Mouse (Mus musculus): ENCODE data around the gene Specc1. TPM values are rescaled to one million over a fixed set of nuclear protein-coding genes. Genes with fewer than 3 reads are reported as not detected.

Gene Specc1
- polyA plus RNA-seq, 1 experiment: 10.2 TPM

DNA sequence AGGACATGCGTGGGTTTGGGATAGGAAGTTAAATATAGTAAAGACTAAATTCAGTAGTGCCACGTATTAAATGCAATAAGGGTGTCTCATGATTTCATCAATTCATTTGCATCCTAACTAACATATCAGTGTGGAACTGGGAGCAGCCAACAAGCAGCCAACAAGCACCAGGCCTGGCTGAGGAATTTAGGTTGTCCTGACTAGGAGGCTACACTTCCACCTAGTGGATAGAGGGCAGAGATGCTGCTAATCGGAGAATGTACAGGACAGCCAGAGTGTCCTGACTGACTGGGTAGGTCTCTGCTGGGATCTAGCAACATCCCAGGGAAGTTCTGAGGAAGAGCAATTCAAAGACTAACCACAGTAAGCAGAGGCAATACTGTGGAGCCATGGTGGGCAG lies 88.1 kb downstream of the Specc1 start:
- TF ChIP-seq CTCF (IDR thresholded peaks at IDR 0.05; ENCODE audit: extremely low read depth, insufficient read length, insufficient replicate concordance, low read depth, low read length): peak; percentile 23; the same call in 1 of the 2 replicates
- no peak for TF ChIP-seq POLR2A (IDR thresholded peaks at IDR 0.05; ENCODE audit: low read depth, low read length)
- 52% methylated on average over 3 of the region's 3 CpGs for WGBS
- H3K4me1 ChIP-seq (ENCODE audit: control insufficient read depth, insufficient read depth, insufficient read length, low read length): peaks cover 4% of the 10 kb centered on the region

DNA sequence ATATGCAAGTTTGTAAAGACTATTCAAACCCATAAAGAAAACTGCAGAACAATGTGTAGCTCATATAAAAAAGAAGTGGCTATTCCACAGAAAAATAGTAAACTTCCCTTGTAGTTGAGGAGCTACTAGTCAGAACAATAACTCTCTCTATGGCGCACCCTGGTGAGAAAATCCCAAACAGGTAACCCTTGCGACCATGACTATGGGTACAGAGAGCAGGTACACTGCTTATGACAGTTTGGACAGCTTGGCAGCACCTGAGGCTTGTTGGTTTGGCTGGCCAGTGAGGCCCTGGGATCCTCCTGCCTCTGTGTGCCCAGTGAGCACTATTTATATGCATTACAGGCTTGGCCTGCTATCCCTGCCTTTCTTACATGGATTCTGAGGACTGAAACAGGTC lies 89.4 kb downstream of the Specc1 start:
- WGBS: 59% methylated on average over 2 of the region's 2 CpGs

More for the DNA sequence above, 88.1 kb downstream of the Specc1 start:
- H3K27me3 ChIP-seq (ENCODE audit: control insufficient read depth, insufficient read depth, low read length): no peaks in the 10 kb centered on the region
- no peak overlapping the region for H3K27ac ChIP-seq (ENCODE audit: insufficient read depth, low read depth, low read length)
- no peak overlapping the region for H3K4me3 ChIP-seq (ENCODE audit: low read depth, low read length)
- H3K36me3 ChIP-seq (ENCODE audit: control insufficient read depth, insufficient read depth, low read length): no peaks in the 10 kb centered on the region

DNA sequence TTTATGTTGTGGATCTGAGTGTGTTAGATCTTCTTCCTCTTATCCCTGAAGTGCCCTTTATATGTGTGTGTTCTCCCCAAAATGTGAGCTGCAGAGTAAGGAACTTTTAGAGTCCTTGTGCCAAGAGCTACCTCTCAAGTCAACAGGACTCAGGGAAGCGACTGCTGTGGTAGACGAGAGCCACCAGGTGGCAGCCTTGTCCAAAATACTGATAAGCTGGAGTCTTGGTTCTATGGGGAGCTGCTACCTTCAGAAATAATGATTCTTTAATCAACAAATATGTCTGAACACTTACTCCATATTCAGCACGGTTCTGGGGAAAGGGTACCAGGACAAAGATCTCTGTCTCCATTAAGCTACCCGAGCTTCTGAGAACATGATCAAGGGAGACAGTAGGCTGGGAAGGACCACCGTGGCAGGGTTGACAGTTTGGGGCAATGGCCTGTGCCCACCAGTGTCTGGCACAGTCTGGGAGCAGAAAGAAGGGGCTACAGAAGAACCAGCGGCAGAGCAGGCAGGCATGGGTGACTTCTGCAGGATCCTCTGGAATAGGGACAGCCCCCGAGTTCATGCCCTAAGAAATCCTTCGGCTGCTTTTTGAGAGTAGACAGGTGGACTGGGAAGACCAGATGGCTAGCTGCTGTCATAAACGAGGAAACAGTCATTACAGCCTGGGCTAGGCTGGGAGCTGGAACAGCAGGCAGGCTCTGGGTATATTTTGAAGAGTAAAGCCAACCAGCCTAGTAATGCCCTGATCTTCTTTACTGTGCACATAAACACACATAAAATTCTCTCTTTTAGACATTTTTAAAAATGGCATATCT lies 91.5 kb downstream of the Specc1 start:
- H3K27me3 ChIP-seq (ENCODE audit: control insufficient read depth, insufficient read depth, low read length): no peaks in the 10 kb centered on the region
- no peak overlapping the region for H3K4me3 ChIP-seq (ENCODE audit: low read depth, low read length)
- TF ChIP-seq CTCF (IDR thresholded peaks at IDR 0.05; ENCODE audit: extremely low read depth, insufficient read length, insufficient replicate concordance, low read depth, low read length): peak; percentile 81; the same call in 1 of the 2 replicates
- no peak for TF ChIP-seq POLR2A (IDR thresholded peaks at IDR 0.05; ENCODE audit: low read depth, low read length)
- H3K36me3 ChIP-seq (ENCODE audit: control insufficient read depth, insufficient read depth, low read length): no peaks in the 10 kb centered on the region
- 22% methylated on average over 9 of the region's 9 CpGs for WGBS
- no peak overlapping the region for H3K27ac ChIP-seq (ENCODE audit: insufficient read depth, low read depth, low read length)
- H3K4me1 ChIP-seq (ENCODE audit: control insufficient read depth, insufficient read depth, insufficient read length, low read length): peaks cover 21% of the 10 kb centered on the region

More for the DNA sequence above, 89.4 kb downstream of the Specc1 start:
- Histone ChIP-seq H3K27ac (ENCODE audit: insufficient read depth, low read depth, low read length) (no peak overlapping the region), H3K36me3 (ENCODE audit: control insufficient read depth, insufficient read depth, low read length) (no peaks in the 10 kb centered on the region), H3K27me3 (ENCODE audit: control insufficient read depth, insufficient read depth, low read length) (no peaks in the 10 kb centered on the region), H3K4me3 (ENCODE audit: low read depth, low read length) (no peak overlapping the region), H3K4me1 (ENCODE audit: control insufficient read depth, insufficient read depth, insufficient read length, low read length) (peaks cover 13% of the 10 kb centered on the region)
- TF ChIP-seq POLR2A (IDR thresholded peaks at IDR 0.05; ENCODE audit: low read depth, low read length) (no peak), CTCF (IDR thresholded peaks at IDR 0.05; ENCODE audit: extremely low read depth, insufficient read length, insufficient replicate concordance, low read depth, low read length) (no peak)

DNA sequence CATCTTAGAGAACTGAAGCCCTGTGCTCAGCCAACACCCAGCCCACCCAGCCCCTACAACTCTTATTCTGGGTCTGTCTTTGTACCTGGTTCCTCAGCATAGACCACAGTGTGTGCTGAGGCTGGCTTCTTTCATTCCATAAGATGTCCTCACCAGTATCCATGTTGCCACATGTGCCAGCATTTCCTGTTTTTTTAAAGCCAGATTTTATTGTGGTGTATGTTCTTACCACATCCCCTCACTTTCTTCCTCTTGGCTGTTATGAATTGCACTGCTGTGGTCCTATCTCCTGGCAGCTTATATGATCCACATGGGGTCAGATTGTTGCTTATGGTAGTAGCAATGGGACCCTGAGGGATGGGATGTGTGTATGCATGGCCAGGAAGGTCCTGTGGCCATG lies 92.6 kb downstream of the Specc1 start:
- Histone ChIP-seq H3K27me3 (ENCODE audit: control insufficient read depth, insufficient read depth, low read length) (no peaks in the 10 kb centered on the region), H3K36me3 (ENCODE audit: control insufficient read depth, insufficient read depth, low read length) (no peaks in the 10 kb centered on the region), H3K27ac (ENCODE audit: insufficient read depth, low read depth, low read length) (no peak overlapping the region), H3K4me1 (ENCODE audit: control insufficient read depth, insufficient read depth, insufficient read length, low read length) (peaks cover 21% of the 10 kb centered on the region), H3K4me3 (ENCODE audit: low read depth, low read length) (no peak overlapping the region)
- TF ChIP-seq CTCF (IDR thresholded peaks at IDR 0.05; ENCODE audit: extremely low read depth, insufficient read length, insufficient replicate concordance, low read depth, low read length) (no peak), POLR2A (IDR thresholded peaks at IDR 0.05; ENCODE audit: low read depth, low read length) (no peak)

DNA sequence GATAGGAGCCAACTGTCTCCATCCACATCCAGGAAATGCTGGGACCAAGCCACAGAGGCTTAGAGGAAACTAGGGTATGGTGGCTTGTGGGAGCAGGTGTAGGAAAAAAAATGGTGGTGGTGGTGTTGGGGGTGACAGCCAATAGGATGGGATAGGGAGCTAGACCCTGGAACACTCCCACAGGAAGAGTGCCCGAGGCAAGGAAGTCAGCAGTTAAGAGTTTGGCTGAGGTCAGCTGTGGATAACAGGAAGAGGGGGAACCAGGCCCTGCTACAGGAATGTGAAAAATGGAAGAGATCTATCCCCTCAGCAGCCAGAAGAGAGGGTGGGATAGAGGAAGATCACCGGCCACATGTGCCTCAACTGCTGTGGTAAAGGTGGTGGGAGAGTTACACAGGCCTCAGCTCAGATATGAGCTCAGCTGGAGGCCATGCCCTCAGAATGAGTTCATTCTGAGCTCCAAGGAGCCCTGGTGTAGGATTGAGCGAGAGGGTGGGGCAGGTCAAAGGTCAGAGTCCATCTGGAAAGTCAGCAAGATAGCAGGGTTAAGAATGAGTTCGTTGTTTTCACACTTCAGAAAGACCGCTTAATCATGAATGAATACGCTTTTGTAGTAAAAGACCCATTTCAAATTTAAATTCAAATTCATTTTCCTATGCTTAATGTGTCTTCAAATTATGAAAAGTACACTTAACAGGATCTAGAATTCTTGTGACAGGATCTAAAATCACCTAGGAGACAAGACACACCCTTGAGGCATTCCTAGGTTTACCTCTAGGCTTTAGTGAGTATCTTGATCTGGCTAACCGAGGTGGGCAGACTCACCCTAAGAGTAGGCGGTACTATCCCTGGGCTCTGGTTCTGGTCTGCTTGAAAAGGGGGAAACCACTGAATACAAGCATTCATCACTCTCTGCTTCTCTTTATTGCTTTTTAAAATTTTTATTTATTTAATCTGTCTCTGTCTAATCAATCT lies 94.1 kb downstream of the Specc1 start:
- H3K36me3 ChIP-seq (ENCODE audit: control insufficient read depth, insufficient read depth, low read length): no peaks in the 10 kb centered on the region
- peak overlapping the region; percentile 91 for H3K27ac ChIP-seq (ENCODE audit: insufficient read depth, low read depth, low read length)
- H3K27me3 ChIP-seq (ENCODE audit: control insufficient read depth, insufficient read depth, low read length): no peaks in the 10 kb centered on the region
- H3K4me1 ChIP-seq (ENCODE audit: control insufficient read depth, insufficient read depth, insufficient read length, low read length): peaks cover 21% of the 10 kb centered on the region
- H3K4me3 ChIP-seq (ENCODE audit: low read depth, low read length): no peak overlapping the region
- TF ChIP-seq POLR2A (IDR thresholded peaks at IDR 0.05; ENCODE audit: low read depth, low read length): no peak
- TF ChIP-seq CTCF (IDR thresholded peaks at IDR 0.05; ENCODE audit: extremely low read depth, insufficient read length, insufficient replicate concordance, low read depth, low read length): no peak
- WGBS: 23% methylated on average over 8 of the region's 8 CpGs

DNA sequence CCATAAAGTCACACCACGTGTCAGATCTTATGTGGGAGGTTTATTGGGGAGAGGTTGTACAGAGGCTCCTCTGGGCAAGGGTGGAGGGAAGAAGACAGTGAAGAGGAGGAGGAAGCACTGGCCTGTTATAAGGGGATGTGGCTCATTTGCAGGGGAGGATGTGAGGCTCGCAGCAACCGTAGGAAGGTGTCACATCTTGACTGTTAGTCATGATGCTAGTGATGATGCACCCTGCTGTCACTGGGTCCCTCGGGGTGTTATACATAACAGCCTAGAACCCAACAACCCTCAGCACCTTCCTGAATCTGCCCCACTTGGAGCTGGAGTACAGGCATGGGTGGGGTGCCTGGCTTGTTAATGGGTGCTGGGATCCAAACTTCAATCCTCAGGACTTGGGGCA lies 94.9 kb downstream of the Specc1 start:
- no peak for TF ChIP-seq CTCF (IDR thresholded peaks at IDR 0.05; ENCODE audit: extremely low read depth, insufficient read length, insufficient replicate concordance, low read depth, low read length)
- no peak for TF ChIP-seq POLR2A (IDR thresholded peaks at IDR 0.05; ENCODE audit: low read depth, low read length)
- Histone ChIP-seq H3K4me1 (ENCODE audit: control insufficient read depth, insufficient read depth, insufficient read length, low read length) (peaks cover 21% of the 10 kb centered on the region), H3K36me3 (ENCODE audit: control insufficient read depth, insufficient read depth, low read length) (no peaks in the 10 kb centered on the region), H3K27ac (ENCODE audit: insufficient read depth, low read depth, low read length) (peak overlapping the region; percentile 68), H3K4me3 (ENCODE audit: low read depth, low read length) (no peak overlapping the region), H3K27me3 (ENCODE audit: control insufficient read depth, insufficient read depth, low read length) (no peaks in the 10 kb centered on the region)
- 75% methylated on average over 4 of the region's 4 CpGs for WGBS
